Mouse (Mus musculus): ENCODE data around the gene Car2. TPM values are rescaled to one million over a fixed set of nuclear protein-coding genes. Genes with fewer than 3 reads are reported as not detected.

Gene Car2
- 10 to 100 TPM in 1 of 2 experiments, 1 to 10 TPM in 1; 9.8 to 11.8 TPM for total RNA-seq (2021)

DNA sequence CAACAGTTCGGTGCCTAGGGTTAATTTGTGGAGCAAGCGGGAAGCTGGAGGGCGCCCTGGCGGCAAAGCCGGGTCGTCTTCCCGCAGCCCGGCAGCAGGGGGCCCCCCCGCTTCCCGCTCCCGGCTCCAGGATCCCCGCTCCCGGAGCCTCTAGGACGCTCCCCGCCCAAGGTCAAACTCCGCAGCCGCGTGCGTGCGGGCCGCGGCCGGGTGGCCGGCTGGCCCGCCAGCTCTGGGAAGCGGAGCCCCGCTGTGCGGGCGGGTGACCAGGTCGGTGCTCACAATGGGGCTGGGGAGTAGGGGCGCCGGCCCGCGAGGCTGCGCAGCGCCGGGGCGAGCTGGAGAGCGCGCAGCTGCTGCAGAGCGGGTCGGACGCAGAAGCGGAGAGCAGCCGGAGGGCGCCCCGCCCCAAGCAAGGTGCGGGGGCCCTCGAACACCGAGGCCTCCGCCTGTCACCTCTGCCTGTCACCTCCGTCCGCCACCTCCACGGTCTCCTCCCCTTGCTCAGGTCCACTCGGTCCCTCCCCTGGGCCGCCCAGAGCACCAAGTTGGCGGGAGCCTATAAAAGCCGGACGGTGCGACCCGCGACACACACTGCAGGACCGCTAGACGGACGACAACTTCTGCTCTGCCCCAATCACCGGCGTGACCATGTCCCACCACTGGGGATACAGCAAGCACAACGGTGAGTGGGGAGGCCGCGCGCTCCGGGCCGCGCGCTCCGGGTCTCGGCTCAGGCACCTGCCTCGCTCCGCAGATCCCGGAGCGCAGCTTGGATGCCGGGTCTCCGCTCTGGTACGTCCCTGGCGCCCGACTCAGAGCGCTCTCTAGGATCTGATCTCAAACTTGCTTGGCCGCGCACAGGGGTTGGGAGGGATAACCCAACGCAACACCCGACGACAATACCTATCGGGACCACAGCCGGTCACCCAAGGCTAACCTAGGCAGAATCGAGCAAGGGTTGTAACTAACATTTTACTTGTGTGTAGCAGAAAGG is at the start of gene Car2:
Gene Car2, plus strand, starts transcription at position 172 of the 997 bp plus-strand sequence.
- peak; percentile 82 for DNase-seq

DNA sequence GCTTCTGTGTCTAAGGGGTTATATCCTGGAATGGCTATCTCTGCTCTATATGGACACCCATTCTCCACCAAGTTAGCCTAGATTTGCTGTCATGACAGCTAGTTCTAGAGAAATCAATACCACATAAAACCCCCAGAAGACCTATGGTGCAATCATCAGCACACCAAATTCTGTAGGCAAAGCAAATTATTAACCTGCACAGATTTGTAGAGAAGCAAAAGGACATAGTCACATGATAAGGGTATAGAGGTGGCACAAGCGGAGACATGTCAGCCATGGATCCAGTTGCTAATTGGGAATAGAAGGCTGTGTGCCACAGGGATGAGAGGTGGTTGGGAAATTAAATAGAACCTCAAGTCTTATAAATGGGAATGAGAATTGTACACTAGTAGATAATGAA is 47.1 kb upstream of the Car2 start:
- no peak for DNase-seq

GRCm38 (mm10) chr3:14839466-14840118 is 46.5 kb upstream of the Car2 start:
- DNase-seq, result no peak

- no peak for DNase-seq
Measured at GRCm38 (mm10) chr3:14848587-14849254, 37.4 kb upstream of the Car2 start.

GRCm38 (mm10) chr3:14853966-14854365 is 32.1 kb upstream of the Car2 start:
- DNase-seq, result no peak

- no peak for DNase-seq
Measured at GRCm38 (mm10) chr3:14854446-14854845, 31.6 kb upstream of the Car2 start.

DNA sequence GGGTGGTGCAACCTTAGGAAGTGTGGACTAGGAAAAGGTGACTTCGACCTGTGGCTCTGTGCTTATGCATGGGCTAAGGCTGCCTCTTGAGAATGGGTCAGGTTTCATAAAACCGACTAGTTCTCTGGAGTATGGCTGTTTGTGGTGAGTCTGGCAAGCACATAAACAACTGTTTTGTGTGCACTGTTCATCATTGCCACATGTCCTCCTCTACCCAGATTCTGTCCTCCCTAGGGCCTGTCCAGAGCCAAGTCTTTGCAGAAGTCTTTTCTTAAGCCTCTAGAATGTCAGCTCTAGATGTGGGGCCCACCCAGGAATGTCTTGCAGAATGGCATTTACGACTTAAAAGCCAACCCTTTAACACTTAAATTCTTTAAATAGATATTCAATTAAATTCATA is 28.2 kb upstream of the Car2 start:
- no peak for DNase-seq

- DNase-seq, result no peak
Measured at GRCm38 (mm10) chr3:14860291-14860690, 25.8 kb upstream of the Car2 start.

- no peak for DNase-seq
Measured at GRCm38 (mm10) chr3:14861165-14861564, 24.9 kb upstream of the Car2 start.

- no peak for DNase-seq
Measured at GRCm38 (mm10) chr3:14861787-14862186, 24.3 kb upstream of the Car2 start.

DNA sequence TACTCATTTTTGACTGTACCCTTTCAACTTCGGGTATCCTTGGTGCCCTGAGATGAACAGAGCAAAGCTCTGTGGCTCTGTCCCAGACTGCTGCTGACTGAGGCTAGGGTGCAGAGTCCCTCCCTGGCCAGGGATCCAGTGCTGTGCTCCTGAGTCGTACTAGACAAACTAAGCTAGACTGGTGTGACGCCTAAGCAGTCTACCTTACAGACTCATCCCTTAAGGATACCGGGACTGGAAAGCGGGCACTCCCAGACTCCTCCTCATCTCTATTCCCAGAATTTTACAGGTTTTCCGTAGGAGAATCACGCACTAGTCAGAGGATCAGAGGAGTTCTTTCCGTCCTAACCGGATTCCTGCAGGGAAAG is 23.4 kb upstream of the Car2 start:
- no peak for DNase-seq

DNA sequence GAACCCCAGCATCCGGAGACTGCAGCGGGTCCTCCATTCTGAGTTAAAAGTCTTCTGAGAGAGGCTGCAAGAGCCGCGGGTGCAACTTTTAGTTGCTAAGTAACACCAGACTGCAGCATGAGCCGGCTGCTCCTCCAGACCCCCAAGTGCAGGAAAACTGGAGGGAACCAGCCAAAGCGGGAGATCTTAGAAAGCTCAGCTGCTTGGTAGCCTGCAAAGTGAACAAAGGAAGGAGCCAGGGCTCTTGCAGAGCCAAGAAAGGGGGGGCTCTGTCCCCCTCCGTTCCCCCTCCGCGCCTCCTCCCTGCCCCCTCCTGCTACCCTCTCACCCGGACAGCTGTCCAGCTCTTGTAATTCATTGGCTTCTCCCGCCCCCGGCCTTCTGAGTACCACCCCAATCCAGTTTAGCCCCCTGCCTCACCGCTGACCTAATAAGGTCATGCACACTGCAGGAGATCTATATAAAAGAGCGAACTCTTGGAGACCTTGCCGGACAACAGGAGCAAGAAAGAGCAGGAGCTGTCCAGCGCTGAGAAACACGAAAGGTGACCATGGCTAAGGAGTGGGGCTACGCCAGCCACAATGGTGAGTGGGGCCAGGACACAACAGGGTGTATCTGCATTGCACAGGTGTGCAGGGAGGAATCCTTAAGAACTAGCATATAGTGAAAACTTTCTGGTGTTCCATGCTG is 22.9 kb upstream of the Car2 start, which contains the start of gene Car3:
Gene Car3, plus strand, starts transcription at position 491 of the 690 bp plus-strand sequence.
- no peak for DNase-seq

DNA sequence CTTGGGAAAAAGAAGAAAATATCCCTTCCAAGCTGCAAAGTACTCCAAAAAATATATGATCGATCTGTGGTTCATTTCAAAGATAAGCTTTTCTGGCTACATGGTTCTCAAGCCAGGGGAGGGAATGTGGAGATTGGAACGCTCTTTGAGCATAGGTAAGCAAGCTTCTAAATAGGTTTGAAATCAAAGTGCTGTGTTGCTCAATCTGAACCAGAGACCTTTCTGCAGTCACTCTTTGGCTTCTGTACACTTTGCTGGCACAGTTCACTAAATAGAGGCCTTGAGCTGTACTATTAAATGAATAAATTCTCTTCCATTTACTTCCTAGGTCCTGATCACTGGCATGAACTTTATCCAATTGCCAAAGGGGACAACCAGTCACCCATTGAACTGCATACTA is 22.2 kb upstream of the Car2 start:
- DNase-seq, result no peak

DNA sequence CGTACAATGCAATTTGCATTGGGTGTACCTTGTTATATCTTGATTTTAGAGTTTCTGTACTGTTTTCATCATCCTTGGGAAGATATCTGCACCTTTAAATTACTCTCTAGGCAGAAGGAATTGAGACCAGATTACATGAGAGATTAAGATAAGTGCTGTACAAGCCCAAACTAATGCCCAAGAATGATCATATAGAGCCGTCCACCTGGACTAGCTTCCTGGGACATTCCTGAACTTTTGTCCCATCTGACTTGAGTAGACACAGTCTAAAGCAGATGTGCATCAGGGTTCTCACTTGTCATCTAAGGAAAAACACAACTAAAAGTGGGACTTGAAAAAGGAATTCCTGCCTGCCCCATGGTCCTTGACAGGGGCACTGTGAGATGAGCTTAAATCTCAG is 20.1 kb upstream of the Car2 start:
- no peak for DNase-seq

DNA sequence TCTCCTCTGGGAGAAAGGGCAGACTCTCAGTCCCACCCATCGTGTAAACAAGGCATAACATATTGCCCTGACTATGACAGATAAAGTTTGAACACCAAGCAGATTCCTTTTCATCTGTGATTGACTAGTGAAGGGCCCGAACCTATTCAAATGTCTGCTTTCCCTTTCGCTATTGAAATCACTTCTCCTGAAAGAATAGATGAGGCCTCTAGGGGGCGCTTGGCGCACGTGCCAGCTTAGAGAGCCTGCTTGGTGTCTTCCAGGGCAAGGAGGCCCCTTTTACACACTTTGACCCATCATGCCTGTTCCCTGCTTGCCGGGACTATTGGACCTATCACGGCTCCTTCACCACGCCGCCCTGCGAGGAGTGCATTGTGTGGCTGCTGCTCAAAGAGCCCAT is 16.3 kb upstream of the Car2 start:
- DNase-seq, result peak; percentile 68

DNA sequence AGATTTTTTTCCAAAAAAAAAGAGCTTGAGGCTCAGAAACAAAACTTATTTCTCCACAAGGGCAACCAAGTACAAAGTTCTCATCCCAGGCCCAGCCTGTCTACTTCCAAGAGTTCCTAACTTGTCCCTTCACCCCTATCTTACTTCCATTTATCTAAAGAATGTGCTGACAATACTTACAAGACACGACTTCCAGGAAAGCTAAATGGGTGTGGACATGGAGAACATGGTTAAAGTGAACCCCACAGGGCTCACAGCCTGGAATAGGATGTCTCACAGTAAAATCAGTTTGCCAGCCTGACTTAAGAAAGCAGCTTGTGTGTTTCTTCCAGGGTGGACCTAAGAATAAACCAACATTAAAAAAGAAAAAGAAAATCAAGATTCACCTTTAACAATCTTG is 15.5 kb upstream of the Car2 start:
- DNase-seq, result no peak

GRCm38 (mm10) chr3:14871386-14871785 is 14.7 kb upstream of the Car2 start:
- DNase-seq, result peak; percentile 12

GRCm38 (mm10) chr3:14874402-14875040 is 11.6 kb upstream of the Car2 start:
- no peak for DNase-seq

DNA sequence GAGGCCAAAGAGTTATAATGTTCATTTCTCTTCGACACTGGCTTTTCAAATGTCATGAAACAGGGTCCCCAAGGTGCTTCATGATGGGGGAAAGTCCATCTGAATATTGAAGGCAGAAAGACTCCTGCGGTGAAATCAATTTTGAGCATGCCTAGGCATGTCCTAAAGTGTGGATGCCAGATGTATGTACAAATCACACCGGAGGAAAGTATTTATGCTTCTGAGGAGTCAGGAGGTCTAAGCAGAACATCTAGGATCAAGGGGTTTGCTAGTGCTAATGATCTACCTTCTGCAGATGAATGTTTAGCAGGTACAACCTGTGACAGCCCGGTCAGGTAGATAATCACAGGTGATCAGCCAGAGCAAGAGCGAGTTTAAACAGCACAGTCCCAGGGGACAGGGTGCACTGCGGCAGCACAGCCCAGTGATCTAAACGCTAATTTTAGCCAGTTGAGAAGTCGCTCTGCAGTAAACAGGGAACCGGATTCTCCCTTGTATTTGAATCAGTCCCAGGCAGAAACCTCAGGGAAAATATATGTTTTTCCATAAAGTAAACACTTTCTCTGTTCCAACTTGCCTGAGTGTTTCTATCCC is 9.7 kb upstream of the Car2 start:
- no peak for DNase-seq

DNA sequence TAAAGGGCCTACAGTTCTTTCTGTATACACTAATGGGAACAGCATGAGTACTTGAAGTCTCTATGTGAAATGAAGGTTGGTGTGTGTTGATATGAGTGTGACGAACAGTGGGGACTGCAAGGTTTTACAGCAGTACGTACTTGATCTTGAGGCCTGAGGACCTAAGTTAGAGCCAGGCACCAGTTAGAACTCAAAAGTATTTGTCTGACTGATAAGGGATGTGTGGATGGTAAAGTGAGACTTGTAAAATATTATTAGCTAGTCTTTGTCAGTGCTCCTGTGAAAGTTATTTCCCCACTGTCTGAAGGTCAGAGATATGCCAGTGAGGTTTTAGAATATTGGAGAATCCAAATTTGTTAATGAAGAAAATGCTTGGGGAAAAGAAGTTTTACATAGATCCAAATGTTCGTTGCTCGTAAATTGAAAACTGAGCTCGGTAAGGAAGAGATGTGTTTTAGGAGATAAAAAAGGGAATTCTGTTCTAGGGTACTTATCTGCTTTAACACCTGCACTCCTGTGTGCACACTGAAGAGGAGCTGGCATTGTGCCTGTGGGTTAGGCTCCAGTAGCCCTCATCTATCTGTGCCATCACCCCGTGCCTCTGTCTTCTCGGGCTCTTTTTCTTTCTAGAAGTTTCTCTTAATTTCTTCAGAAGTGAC is 8.7 kb upstream of the Car2 start:
- DNase-seq, result no peak

DNA sequence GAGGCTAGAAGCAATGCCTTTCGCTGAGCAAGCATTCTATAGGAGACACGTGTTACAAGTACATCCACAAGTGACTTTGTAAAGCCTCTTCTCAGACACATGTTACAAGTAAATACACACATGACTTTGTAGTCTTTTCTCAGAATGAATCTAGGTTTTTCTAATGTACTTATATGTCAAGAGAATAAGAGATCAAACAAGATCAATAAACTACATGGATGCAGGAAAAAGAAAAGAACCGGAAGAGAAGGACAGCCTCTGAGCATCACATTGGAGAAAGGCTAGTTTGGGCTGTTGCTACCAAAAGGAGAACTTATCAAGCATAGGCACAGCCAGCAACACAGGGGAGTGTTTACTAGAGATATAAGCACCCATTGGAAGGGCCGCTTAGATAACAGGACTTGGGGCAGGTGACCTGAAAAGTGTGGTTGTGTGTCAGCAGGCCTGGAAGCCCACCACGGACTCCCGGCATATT is 7.3 kb upstream of the Car2 start:
- no peak for DNase-seq

Data from heart, postnatal 4 days (tissue).